Mouse (Mus musculus): ENCODE results near the gene Tlnrd1.

- TF ChIP-seq EP300 (IDR thresholded peaks at IDR 0.05): no peak
- no peak for TF ChIP-seq CTCF (IDR thresholded peaks at IDR 0.05)
Observed at GRCm38 (mm10) chr7:83840076-83840475, 44.0 kb downstream of the Tlnrd1 start.

All from lung, postnatal 0 days (tissue).